Mouse (Mus musculus) intestine, postnatal 0 days (tissue): ENCODE measurements around the gene Ptcd1. TPM values are rescaled to one million over a fixed set of nuclear protein-coding genes. Genes with fewer than 3 reads are reported as not detected.
"Not testable (repeated sequence)": the region's sequence is repeated elsewhere in the genome, so short reads cannot be mapped to it uniquely, and the experiment has no call there.

Experiments
- ATAC-seq: fragments of 200-750 bp; cut with Nextera tagmentation; 2 replicates; pipeline ENCODE4 v1.8.0; 2017; ENCODE audit warnings: mild to moderate bottlenecking, moderate TSS enrichment, moderate library complexity
- H3K27ac ChIP-seq: fragments of 300-500 bp; sonication (generic); 2 replicates; pipeline ENCODE4 v1.5.1; 2014; ENCODE audit warnings: mild to moderate bottlenecking, low read depth, low read length, moderate library complexity
- H3K27me3 ChIP-seq: fragments of 300-500 bp; sonication (generic); replicated peaks from 2 replicates; pipeline ENCODE4 v1.6.1; 2014; ENCODE audit warnings: low read length, mixed read lengths; ENCODE audit not compliant: control insufficient read depth, insufficient read depth
- H3K36me3 ChIP-seq: fragments of 300-500 bp; sonication (generic); 2 replicates; pipeline ENCODE4 v1.6.1; 2014; ENCODE audit warnings: mild to moderate bottlenecking, moderate library complexity; ENCODE audit not compliant: control insufficient read depth, insufficient read depth
- H3K4me1 ChIP-seq: fragments of 300-500 bp; sonication (generic); replicated peaks from 2 replicates; pipeline ENCODE4 v1.6.1; 2014; ENCODE audit warnings: antibody characterized with exemption, low read length, mixed read lengths; ENCODE audit not compliant: control insufficient read depth, insufficient read depth
- H3K4me2 ChIP-seq: fragments of 300-500 bp; sonication (generic); replicated peaks from 2 replicates; pipeline ENCODE4 v1.6.1; 2014; ENCODE audit warnings: low read depth, mild to moderate bottlenecking, moderate library complexity
- H3K4me3 ChIP-seq: fragments of 300-500 bp; sonication (generic); 2 replicates; pipeline ENCODE4 v1.5.1; 2014; ENCODE audit warnings: low read depth, low read length
- H3K9ac ChIP-seq: fragments of 300-500 bp; sonication (generic); 2 replicates; pipeline ENCODE4 v1.6.1; 2014; ENCODE audit warnings: mild to moderate bottlenecking, low read depth, low read length
- H3K9me3 ChIP-seq: fragments of 300-500 bp; sonication (generic); 2 replicates; pipeline ENCODE4 v1.6.1; 2016; ENCODE audit warnings: mixed run types; ENCODE audit not compliant: control insufficient read depth
- CTCF ChIP-seq: sonication (generic); IDR thresholded peaks from 2 replicates; pipeline ENCODE4 v1.5.1; 2016; ENCODE audit warnings: low read depth, mild to moderate bottlenecking, control low read depth, antibody characterized with exemption, moderate library complexity
- WGBS: fragments of 180-500 bp; shearing (Covaris S2); extraction: QIAGEN DNeasy Blood & Tissue Kit; methylation state at CpG from one replicate; pipeline ENCODE4 v1.1.7; 2014; 5-methylcytosine and 5-hydroxymethylcytosine counted together
- polyA plus RNA-seq: library from polyadenylated mRNA; unstranded; fragments of >200 nt; fragmentation: Nextera tagmentation; extraction: Ambion mirVana; gene quantifications from 2 replicates; pipeline ENCODE4 v1.2.1, GENCODE M21; 2015

Gene Ptcd1
- 9.3 and 9.9 TPM in 2 replicates for polyA plus RNA-seq

GRCm38 (mm10) chr5:145166536-145167305, at the start of gene Ptcd1, which contains the start of gene Cpsf4:
Gene Ptcd1 (minus strand): TSS chr5:145167108.
Gene Cpsf4 (plus strand): TSS chr5:145167213.
- WGBS: under 1% methylated on average over 51 of the region's 51 CpGs
- ATAC-seq: peak; percentile 96
- H3K9me3 ChIP-seq: no peaks in the 10 kb centered on the region

GRCm38 (mm10) chr5:145214679-145215078, 47.8 kb upstream of the Ptcd1 start:
- no peak for ATAC-seq
- H3K27ac ChIP-seq: no peak overlapping the region
- H3K4me3 ChIP-seq: no peak overlapping the region
- peak; percentile 75 for TF ChIP-seq CTCF
- H3K4me2 ChIP-seq: no peak overlapping the region
- WGBS: 62% methylated on average over 4 of the region's 4 CpGs
- H3K4me1 ChIP-seq: no peaks in the 10 kb centered on the region
- no peak overlapping the region for H3K9ac ChIP-seq
- no peaks in the 10 kb centered on the region for H3K9me3 ChIP-seq
- H3K36me3 ChIP-seq: peaks cover 47% of the 10 kb centered on the region
- H3K27me3 ChIP-seq: no peaks in the 10 kb centered on the region

More at GRCm38 (mm10) chr5:145166536-145167305, at the start of gene Ptcd1, which contains the start of gene Cpsf4:
- peak within 1 kb of the TSS; percentile 82 for H3K4me2 ChIP-seq
- H3K4me1 ChIP-seq: no peaks in the 10 kb centered on the region
- peaks cover 24% of the 10 kb centered on the region for H3K36me3 ChIP-seq
- H3K4me3 ChIP-seq: peak within 1 kb of the TSS; percentile 86
- peak within 1 kb of the TSS; percentile 95 for H3K9ac ChIP-seq
- 0 out of 2 replicates have a peak, but pooled peaks have one; percentile 4 for TF ChIP-seq CTCF
- peak within 1 kb of the TSS; percentile 68 for H3K27ac ChIP-seq
- no peaks in the 10 kb centered on the region for H3K27me3 ChIP-seq

GRCm38 (mm10) chr5:145213505-145213904, 46.6 kb upstream of the Ptcd1 start:
- Histone ChIP-seq H3K9me3 (no peaks in the 10 kb centered on the region), H3K36me3 (peaks cover 37% of the 10 kb centered on the region), H3K4me1 (no peaks in the 10 kb centered on the region), H3K27me3 (no peaks in the 10 kb centered on the region), H3K4me3 (no peak overlapping the region), H3K9ac (no peak overlapping the region), H3K4me2 (no peak overlapping the region), H3K27ac (no peak overlapping the region)
- no peak for ATAC-seq
- 93% methylated on average over 3 of the region's 3 CpGs for WGBS
- TF ChIP-seq CTCF: no peak

GRCm38 (mm10) chr5:145212216-145212615, 45.3 kb upstream of the Ptcd1 start:
- WGBS: 91% methylated on average over 4 of the region's 4 CpGs
- ATAC-seq: no peak
- H3K36me3 ChIP-seq: peaks cover 30% of the 10 kb centered on the region
- H3K27me3 ChIP-seq: no peaks in the 10 kb centered on the region
- no peak overlapping the region for H3K9ac ChIP-seq
- no peaks in the 10 kb centered on the region for H3K9me3 ChIP-seq
- no peak overlapping the region for H3K27ac ChIP-seq
- TF ChIP-seq CTCF: no peak
- no peak overlapping the region for H3K4me3 ChIP-seq
- H3K4me1 ChIP-seq: no peaks in the 10 kb centered on the region
- no peak overlapping the region for H3K4me2 ChIP-seq

- Histone ChIP-seq H3K4me2 (no peak overlapping the region), H3K9ac (no peak overlapping the region), H3K4me3 (no peak overlapping the region), H3K4me1 (no peaks in the 10 kb centered on the region), H3K36me3 (peaks cover 30% of the 10 kb centered on the region), H3K27me3 (no peaks in the 10 kb centered on the region), H3K9me3 (no peaks in the 10 kb centered on the region), H3K27ac (no peak overlapping the region)
- no peak for TF ChIP-seq CTCF
- ATAC-seq: no peak
- 97% methylated on average over 4 of the region's 4 CpGs for WGBS
Measured at GRCm38 (mm10) chr5:145211340-145211739, 44.4 kb upstream of the Ptcd1 start.

- not testable (repeated sequence) for H3K4me3 ChIP-seq, H3K27ac ChIP-seq, H3K9me3 ChIP-seq, H3K27me3 ChIP-seq, H3K4me1 ChIP-seq, ATAC-seq, H3K4me2 ChIP-seq, H3K9ac ChIP-seq
- peaks cover 30% of the 10 kb centered on the region for H3K36me3 ChIP-seq
- WGBS: 35% methylated on average over 11 of the region's 11 CpGs
Measured at GRCm38 (mm10) chr5:145208391-145208790, 41.5 kb upstream of the Ptcd1 start.
